Mouse (Mus musculus): ENCODE data around the gene Prdm11.

Gene Prdm11

DNA sequence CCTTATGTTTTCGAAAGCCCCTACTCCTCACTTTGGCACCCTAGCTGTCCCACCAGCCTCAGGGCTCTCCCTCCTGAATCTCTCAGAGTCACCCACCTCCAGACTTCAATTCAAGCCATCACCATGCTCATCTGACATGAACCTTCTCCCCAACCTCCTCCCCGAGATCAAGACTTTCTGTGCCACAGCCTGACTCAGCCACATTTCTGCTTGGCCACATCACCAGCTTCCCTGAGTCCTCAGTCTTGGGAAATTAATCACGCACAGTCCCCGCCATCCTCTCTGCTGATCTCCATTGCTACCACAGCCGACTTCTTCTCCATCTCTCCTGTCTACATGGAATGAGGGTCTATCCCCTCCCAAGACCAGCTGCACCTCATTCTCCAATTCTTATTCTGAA is 34.5 kb downstream of the Prdm11 start:
- no peak for DNase-seq

DNA sequence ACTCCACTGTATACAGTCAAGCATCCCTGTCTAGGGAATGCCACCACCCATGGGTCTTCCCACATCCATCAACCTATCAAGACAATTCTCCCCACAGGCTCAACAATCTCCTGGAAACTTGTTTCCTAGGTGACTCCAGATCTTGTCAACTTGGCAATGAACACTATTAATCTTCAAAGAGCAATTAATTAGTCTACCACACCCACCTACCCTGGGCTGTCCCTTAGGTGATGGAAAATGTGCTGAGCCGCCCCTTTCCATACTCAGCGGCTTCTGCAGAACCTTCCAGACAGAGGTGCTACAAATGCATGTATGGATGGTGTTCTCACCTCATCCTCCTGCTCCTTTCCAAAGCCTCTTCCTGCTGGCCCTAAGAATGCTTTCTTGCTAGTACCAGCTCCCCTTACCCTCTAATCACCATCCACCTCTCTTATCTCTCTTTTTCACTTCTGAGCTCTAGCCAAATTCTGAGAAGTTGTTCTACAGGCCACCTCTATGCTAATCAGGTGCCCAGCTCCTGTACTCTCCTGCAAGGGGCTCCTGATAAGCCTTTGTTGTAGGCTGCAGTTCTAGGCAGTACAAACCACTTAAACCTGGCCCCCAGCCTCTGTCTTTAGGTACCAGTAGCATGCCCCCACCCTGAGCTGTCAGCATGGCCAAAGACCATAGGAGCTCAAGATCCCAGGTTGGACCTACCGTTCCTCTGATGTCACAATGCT is 37.8 kb downstream of the Prdm11 start:
- DNase-seq = no peak

DNA sequence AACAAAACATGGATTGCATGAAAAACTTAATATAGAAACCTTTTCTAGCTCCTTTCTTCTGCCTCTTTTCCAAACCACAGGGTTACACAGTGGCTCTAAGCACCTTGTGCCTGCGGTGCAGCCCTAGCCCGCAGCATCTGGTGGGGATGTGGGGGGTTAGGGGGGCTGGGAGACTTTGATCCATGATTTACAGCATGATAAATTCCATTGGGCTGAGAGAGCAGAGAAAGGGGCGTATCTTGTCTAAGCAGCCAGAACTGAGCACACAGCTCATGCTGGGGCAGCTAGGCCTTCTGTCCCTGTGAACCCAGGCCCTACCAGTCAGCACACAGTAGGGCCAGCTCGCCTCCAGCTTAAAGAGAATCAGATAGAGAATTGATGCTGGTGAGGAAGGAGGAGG is 40.9 kb downstream of the Prdm11 start:
- DNase-seq = no peak

DNA sequence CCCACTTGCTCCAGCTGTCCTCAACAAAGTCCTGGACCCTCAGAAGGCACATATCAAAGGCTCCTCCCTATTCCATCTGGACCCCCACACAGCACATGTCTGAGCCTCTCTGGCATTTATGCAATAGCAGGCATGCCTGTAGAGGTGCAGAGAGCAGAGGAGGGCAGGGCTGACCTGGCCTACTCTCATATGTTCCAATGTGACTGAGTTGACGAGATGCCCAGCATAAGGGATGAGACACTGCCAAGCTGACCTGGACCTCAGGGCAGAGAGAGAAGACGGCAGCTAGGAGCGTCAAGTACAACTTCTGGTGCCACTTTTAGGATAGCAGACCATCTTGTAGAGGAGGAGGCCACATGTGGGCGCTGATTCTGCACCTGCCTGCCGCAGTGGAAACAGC is 54.0 kb downstream of the Prdm11 start:
- DNase-seq = no peak

DNA sequence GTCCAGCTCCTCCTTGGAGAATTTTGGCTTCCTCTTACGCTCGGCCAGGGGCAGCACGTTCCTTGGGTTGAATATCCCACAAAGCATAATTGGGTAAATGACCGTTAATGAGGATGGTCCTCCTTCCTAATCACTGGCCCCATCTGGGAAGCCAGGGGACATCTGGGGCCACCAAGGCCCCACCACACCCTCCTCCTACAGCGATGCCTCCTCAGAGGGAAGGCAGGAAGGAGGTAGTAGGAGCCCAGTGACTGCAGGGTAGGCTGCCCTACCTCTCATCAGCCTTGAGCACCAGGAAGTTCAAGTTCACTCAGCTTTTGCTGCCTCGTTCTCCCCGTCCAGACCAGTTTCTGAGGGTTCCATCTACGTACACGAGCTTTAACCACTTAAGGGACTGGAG is 56.4 kb downstream of the Prdm11 start:
- no peak for DNase-seq

DNA sequence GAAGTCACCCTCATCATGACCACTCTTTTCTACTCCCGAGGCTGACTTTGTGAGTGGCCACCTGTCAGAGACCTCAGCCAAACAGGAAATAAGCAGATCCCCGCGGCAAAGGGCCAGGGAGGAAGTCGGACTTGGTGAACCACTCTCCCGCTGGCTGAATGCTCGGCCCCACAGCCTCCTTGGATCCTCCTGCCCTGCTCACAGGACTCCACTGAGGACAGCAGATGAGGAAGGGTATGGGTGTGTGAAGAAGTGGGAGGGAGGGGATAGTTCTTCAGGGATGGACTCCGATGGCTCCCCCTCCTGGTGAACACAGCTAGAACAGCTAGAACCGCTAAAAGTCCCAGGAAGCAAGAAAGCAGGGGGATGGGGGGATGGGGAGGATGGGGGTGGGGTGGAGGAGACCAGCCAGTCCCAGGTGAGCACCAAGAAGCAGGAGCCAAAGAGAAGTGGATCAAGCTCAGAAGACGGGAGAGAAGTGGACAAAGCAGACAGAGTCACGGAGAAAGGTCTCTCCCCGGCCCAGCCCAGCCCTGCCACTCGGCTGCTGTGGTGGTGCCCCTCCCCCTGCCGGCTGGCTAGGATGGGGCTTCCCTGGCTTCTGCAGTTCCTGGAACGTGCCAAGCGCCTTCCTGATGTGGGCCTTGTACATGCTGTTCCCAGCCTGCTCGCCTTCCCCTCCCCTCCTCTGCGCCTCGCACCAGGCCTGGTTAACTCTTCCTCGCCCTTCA is 57.9 kb downstream of the Prdm11 start:
- DNase-seq = peak; percentile 70

DNA sequence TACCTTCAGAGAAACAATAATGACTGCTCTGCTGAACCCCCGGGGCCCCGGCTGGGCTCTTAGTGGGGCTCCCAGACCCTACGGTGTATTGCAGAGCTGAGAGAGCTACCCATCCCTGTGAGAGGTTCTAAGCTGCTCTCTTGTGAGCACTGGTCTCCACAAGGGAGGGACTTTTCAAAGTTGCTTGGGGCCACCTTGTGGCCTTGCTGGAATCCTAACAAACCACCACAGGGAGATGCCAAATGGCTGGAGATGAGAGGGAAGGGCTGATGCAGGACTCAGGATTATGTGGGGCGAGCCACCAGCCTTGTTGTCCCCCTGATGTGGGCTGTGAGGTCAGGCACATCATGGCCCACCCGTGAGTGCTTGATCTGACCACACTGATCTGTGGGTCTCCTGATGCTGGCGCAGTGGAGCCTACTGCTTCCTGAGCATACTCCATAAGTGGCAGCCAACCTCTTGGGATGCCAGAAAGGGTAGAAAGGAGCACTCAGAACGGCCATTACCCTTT is 58.8 kb downstream of the Prdm11 start:
- DNase-seq = no peak

DNA sequence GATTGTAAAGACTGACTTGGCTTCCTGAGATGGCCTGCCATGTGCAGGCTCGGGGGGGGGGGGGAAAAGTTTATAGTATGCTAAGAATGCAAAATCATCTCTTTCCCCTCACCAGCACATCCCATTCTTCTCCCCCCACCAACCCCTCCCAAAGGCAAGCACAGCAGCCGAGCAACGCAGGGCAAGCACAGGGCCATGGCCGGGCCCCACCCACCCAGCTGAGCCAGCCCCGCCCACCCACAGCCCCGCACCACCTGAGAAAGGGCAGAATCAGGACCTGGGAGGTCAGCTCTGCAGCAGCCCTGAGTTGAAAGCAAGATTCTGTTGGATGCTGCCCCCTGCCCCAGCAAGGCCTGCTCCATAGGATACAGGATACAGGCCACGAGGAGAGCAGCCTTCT is 60.4 kb downstream of the Prdm11 start:
- DNase-seq = no peak

DNA sequence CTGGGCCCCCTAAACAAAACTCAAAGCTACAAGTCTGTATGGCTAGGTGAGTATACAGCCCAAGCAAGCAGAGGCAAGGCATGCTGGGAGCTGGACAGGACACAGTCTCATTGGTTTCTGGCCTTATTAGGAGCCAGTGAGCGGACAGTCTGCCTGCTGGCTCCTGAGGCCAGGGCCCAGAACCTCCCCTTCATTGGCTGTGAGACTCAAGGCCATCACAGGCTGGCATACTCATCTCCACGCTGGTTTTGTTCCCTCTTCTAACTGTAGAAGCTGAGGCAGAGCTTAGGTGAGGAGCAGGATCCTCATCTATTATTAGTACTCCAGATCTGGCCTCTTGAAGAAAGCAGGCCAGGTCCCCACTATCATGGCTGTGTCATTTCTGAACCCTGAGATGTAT is 60.8 kb downstream of the Prdm11 start:
- DNase-seq = no peak

DNA sequence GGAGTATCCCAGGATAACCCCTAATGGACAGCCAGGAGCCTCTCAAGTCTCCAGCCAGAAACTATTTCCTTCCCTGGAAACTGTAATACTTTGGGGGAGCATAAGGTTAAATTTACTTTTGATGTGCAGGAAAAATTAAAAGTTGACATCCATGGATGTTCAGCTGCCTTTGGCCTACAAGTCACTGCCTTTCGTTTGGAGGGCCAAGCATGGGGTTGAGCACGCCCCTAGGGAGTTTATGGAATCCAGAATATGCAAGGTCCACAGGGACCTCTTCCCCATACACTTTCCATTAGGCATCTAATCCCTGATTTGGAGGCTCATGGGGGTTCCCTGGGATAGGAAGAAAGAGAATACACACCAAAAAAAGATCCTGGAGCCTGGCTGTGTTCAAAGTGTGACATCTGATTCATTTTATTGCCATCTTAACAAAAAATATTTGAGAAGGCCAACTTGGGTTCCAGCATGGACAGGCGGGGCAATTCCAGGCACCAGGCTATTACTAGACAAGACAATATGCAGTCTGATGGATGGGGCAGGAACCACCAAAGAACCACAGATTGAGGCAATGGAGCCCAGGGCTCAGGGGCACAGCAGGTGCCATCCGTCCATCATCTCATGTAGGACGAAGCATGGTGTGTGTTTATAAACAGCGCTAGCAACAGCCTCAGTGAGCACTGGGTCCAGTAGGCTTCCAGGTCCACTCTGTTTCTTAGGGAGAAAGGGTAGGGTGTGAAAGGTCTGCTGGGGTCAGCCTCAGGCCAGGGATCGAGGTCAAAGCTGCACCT is 61.5 kb downstream of the Prdm11 start:
- peak; percentile 9 for DNase-seq

DNA sequence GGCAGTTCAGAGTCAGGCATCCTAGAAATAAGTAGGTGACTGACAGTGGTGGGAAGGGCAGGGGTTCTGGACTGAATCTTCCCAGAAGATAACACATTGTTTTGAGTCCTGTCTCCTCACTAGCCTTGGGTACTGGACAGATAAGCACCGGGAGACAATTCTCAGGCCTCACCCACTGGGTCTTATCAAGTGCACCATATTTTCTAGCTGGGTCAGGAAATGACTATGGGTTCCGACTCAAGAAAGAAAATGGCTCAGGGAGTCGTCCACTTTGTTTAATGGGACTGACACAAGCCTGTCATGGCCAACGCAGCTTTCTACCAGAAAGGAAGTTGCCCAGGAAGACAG is 62.7 kb downstream of the Prdm11 start:
- DNase-seq = no peak

DNA sequence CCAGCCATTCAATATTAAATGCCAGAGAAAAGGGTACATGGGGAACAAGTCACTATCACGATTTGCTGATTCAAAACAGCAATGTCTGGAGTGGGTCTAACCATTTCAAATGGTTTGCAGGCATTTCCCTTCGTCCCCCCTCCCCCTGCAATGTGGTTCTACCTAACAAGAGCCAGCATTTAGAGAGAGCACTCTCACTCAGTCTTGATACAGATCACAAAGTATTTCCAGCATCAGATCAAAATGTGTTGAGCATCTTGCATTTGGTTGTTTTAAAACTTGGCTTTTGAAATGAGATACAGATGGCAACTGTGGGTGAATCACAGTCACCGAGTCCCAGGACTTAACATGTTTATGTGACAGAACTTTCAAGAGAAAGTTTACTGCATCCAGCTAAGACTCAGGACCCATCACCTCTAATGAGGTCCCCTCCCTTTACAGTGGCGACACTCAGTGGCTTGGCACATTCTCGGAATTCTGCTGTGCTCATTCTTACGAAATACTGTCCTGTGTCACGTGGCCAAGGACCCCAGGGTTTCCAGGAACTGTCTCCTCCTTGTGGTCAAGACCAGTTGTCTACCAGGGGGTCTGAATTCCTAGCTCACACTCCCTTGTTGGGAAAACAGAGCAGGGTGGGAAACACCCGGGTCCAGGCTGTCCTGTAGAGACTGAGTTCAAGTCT is 63.2 kb downstream of the Prdm11 start:
- no peak for DNase-seq

DNA sequence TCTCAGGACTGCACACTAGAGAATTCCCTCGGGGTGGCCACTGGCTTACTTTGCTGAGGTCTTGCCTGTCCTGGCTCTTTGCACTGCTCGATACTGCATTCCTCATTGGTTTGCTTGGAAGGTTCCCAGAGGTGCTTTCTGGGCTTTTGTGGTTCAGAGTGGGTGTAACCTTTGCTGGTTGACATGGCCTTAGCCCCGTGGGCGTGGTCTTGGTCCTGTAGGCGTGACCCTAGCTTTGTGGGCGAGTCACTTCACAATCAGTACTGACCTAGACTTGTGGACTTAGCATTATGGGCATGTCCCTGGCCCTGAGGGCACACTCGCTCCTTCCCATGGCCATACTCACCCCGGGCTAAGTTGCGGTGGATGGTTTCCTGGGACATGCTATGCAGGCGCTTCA is 65.8 kb downstream of the Prdm11 start:
- DNase-seq = no peak

DNA sequence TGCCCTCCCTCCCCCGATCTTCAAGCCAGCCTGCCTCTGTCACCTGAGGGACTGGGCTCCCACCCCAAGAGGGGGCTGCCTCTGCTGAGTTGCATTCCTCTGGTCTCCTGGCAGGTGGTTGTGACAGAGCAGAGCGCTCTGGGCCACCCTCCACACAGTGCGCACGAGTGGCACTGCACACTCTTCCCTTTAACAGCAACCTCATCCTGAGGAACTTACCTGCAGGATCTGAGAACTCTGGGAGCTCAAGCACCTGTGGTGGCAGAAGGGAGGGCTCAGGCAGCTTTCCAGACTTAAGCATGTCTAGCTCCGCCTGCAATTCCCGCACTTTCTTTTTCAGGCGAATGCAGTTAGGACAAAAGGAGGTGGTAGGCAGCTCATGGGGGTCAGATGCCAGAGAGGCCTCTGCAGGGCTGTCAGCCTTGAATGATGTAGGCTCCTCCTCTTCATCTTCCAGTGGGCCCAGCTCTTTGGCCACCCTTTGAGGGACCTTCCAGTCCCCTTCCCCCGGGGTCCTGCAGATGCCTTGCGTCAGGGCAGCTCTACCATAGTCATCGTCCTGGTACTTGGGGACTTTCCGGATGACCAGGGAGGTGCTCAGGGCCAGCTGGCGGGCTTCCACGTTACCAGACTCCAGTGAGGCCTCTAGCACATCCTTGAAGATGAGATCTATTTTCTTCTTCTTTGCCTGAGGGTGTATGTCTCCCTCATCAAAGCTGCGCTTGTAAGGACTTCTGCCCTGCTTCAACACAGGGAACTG is 70.8 kb downstream of the Prdm11 start:
- no peak for DNase-seq

DNA sequence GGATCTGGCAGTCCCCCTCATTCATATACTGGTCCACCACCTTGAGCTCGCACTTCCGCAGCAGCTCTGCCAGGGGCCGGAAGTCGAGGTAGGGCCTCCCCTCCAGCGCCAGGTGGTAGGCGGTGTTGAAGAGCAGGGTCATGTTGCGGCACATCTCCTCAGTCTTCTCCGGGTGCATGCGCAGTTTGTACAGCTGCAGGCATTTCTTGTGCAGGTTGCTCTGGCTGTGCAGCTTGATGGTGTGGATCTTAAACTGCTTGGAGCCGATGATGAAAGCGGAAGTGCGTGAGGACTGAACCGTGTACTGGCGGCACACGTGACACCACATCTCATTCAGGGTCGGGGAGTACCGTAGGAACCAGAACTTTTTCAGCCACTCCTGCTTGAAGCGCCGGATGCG is 72.3 kb downstream of the Prdm11 start:
- no peak for DNase-seq

DNA sequence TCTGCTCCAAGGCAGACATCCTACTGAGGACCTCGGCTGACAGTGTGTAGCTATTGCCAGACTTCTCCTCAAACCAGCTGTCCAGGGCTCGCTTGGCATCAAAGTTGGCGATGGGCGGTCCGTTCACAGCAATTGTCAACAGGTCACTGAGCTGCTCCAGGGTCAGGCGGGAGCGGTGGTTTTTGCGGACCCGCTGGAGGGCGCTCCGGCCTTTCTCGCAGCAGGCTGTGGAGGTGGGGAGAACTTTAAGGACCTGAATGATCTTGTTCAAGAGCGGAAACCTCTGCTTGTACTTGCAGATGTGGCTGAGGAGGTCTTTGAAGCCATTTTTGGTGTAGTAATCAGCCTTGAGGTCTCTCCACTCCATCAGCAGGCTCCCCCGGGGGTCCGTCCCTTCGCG is 73.9 kb downstream of the Prdm11 start:
- no peak for DNase-seq

DNA sequence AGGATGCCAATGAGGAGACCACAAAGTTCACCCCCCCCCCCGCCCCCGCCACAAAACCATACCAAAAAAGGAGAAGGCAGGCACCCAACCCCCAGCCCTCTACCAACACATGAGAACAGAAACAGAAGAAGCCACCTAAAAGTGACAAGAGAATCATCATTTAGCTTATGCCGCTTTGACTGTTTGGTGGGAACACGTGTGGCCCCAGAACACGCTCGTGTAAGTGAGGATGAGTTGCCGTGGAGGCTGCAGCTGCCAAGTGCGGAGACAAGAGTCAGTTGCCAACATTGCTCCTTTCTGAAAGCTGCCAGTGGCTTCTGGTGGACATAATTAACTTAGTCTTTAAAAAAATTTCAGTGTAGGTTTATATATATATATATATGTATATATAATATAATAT is 74.4 kb downstream of the Prdm11 start:
- no peak for DNase-seq

DNA sequence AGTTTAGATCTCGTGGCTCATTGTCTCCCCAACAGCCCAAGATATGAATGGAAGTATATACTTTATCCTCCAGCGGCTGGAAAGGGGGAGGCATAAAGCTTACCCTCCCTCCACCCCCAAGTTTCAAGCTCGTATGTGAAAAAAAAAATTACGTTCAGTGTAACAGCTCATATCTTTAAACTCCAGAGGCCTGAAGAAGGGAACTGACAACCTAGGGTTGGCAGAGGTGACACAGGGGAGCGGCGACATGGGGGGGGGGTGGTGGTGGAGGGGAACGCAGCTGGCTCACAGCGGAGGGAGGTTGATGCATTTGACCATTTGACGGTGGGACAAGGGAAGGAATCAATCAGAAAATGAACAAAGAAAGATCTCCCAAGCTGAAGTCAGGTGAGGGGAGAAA is 74.9 kb downstream of the Prdm11 start:
- DNase-seq = no peak

DNA sequence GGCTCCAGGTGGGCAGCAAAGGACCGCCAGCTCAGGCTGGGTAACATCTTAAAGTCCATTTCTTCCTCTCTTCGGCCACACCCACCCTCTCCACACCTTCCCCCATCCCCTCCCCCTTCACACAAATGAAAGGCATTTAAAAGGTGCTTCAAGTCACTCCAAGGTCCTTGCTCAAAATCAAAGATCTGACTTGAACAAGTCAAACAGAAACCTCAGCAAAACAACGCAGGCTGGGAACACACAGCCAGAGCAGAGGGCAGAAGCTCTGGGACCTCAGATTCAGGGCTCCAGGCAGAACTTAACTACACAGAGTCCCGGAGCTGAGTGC is 78.2 kb downstream of the Prdm11 start:
- DNase-seq = no peak

DNA sequence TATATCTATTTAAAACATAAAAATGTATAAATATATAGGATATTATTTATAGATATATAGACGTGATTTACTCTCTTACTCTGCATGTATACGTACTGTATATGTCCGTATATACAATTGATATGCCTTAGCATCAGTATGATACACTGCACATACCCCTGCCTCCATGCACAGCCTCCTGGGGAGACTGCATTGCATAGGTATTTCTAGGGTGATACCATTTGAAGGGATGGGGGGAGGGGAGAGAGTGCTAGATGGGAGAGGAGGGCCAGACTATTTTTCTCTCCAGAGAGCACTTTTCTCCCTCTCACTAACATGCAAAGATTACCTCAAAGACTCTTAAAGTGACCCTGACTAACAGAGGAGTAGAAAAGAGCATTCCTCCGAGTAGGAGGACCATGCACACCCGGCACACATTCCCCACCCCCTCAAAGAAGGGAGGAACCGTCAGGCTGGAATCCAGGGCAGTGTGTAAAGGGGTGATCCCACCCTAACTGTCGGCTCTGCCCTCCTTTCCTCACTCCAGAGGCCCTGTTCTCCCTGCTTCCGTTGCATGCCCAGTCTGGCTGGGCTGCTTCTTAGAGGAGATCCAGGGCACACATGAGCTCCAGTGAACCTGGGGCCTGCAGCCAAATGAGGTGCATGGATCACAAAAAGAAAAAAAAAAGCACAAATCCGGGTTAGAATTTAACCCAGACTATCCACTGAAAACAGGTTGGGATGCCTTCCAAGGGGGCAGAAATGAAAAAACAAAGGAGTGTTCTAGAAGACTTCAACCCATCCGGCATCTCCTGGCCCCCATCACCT is 78.7 kb downstream of the Prdm11 start:
- DNase-seq = peak; percentile 60

DNA sequence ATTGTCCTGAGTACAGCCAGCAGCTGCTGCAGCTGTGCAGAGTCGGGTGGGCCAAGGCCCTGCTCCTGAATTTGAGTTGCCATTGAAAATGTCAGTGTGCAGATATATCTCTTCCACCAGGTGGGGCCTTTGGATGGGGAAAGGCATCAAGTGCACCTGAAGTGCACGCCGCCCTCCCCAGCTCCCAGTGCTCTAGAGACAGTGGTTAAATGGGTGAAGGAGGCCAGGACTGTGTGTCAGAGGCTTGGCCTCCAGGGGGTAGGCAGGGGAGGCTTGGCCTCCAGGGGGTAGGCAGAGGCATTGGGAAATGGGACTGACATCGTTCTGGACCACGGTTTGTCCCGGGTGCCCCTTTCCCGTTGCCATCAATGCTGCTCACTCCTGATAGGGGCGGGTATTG is 79.7 kb downstream of the Prdm11 start:
- no peak for DNase-seq

DNA sequence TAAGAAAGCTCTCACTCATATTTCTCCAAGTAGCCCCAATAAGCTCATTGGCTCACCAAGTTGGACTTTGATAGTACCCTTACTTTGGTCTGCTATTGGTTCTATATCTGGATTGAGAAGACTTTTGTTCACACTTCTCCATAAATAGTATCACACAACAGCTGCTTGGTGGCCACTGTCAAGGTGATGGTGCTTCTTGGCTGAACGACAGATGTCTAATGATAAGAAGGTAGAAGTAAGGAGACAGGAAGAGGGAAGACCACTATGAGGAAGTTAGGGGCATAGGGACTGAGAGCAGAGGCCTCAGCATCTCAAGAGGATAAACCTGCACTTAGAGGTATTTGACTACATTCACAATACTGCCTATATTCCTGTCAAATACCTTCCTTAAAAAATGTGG is 81.6 kb downstream of the Prdm11 start:
- no peak for DNase-seq
